Mouse (Mus musculus) embryonic fibroblast, embryonic 13.5 days (primary cell): ENCODE data around the gene Ifna5. TPM values are rescaled to one million over a fixed set of nuclear protein-coding genes. Genes with fewer than 3 reads are reported as not detected.
"Not testable (repeated sequence)": the region's sequence is repeated elsewhere in the genome, so short reads cannot be mapped to it uniquely, and the experiment has no call there.

Experiments
- H3K27ac ChIP-seq: 2 replicates; pipeline ENCODE4 v1.5.1; 2012; ENCODE audit warnings: low read length, control low read depth, inconsistent platforms; ENCODE audit not compliant: insufficient read depth
- H3K4me1 ChIP-seq: 2 replicates; pipeline ENCODE4 v1.6.1; 2011; ENCODE audit warnings: low read length; ENCODE audit not compliant: control insufficient read depth, insufficient read depth
- H3K4me3 ChIP-seq: 2 replicates; pipeline ENCODE4 v1.5.1; 2011; ENCODE audit warnings: mild to moderate bottlenecking, control low read depth, low read length; ENCODE audit not compliant: insufficient read depth
- CTCF ChIP-seq: IDR thresholded peaks from 2 replicates; pipeline ENCODE4 v1.5.1; 2011; ENCODE audit warnings: mild to moderate bottlenecking, control low read depth, low read length, moderate library complexity, borderline replicate concordance; ENCODE audit not compliant: insufficient read depth
- POLR2A ChIP-seq: IDR thresholded peaks from 2 replicates; pipeline ENCODE4 v1.6.1; 2011; ENCODE audit warnings: low read depth, mild to moderate bottlenecking, control low read depth, low read length, moderate library complexity
- polyA plus RNA-seq: library from polyadenylated mRNA; stranded (reverse); fragments of >200 nt; gene quantifications from 2 replicates; pipeline ENCODE4 v1.2.4, GENCODE M21; 2011; ENCODE audit warnings: low read depth; ENCODE audit not compliant: missing spikeins, insufficient read length

Gene Ifna5
- polyA plus RNA-seq = not detected in 2 replicates

GRCm38 (mm10) chr4:88835225-88835624, at the start of gene Ifna5:
Ifna5 (plus strand) TSS chr4:88835525.
- not testable (repeated sequence) for H3K27ac ChIP-seq, H3K4me3 ChIP-seq, H3K4me1 ChIP-seq

GRCm38 (mm10) chr4:88788402-88788801, 46.9 kb upstream of the Ifna5 start, which contains the start of gene Gm13277:
Gm13277 (plus strand) TSS chr4:88788632.
- not testable (repeated sequence) for H3K27ac ChIP-seq, H3K4me1 ChIP-seq, H3K4me3 ChIP-seq
- peak; percentile 43; the same call in 1 of the 2 replicates for TF ChIP-seq CTCF

- H3K4me3 ChIP-seq, H3K4me1 ChIP-seq, H3K27ac ChIP-seq: not testable (repeated sequence)
These were observed 44.1 kb upstream of the Ifna5 start, which contains the start of gene Gm13278 for GRCm38 (mm10) chr4:88791250-88791649. Gm13278 (plus strand) TSS chr4:88791550.

GRCm38 (mm10) chr4:88793936-88794675, 41.2 kb upstream of the Ifna5 start, which contains the start of gene Gm13275:
Gm13275 (plus strand) TSS chr4:88794487.
- H3K4me3 ChIP-seq, H3K27ac ChIP-seq, H3K4me1 ChIP-seq: not testable (repeated sequence)

GRCm38 (mm10) chr4:88797097-88797496, 38.2 kb upstream of the Ifna5 start, which contains the start of gene Gm13279:
Gm13279 (plus strand) TSS chr4:88797397.
- H3K4me3 ChIP-seq, H3K4me1 ChIP-seq, H3K27ac ChIP-seq: not testable (repeated sequence)

GRCm38 (mm10) chr4:88799365-88799764, 36.0 kb upstream of the Ifna5 start, which contains the start of gene Gm13285:
Gm13285 (plus strand) TSS chr4:88799665.
- not testable (repeated sequence) for H3K27ac ChIP-seq, H3K4me1 ChIP-seq, H3K4me3 ChIP-seq

- H3K4me1 ChIP-seq, H3K4me3 ChIP-seq, H3K27ac ChIP-seq: not testable (repeated sequence)
These were observed 32.4 kb upstream of the Ifna5 start, which contains the start of gene Gm13287 for GRCm38 (mm10) chr4:88802954-88803353. Gm13287 (plus strand) TSS chr4:88803254.

- not testable (repeated sequence) for H3K4me1 ChIP-seq, H3K4me3 ChIP-seq, H3K27ac ChIP-seq
These were observed 30.1 kb upstream of the Ifna5 start, which contains the start of gene Gm13288 for GRCm38 (mm10) chr4:88805231-88805630. Gm13288 (plus strand) TSS chr4:88805531.

GRCm38 (mm10) chr4:88805761-88806160, 29.6 kb upstream of the Ifna5 start:
- not testable (repeated sequence) for H3K4me1 ChIP-seq, H3K4me3 ChIP-seq, H3K27ac ChIP-seq

GRCm38 (mm10) chr4:88815928-88816327, 19.4 kb upstream of the Ifna5 start, which contains the start of gene Ifna7:
Ifna7 (plus strand) TSS chr4:88816228.
- no peak within 1 kb of the TSS for H3K4me3 ChIP-seq
- H3K27ac ChIP-seq = no peak within 1 kb of the TSS
- no peak for TF ChIP-seq POLR2A
- TF ChIP-seq CTCF = no peak
- H3K4me1 ChIP-seq = no peaks in the 10 kb centered on the region

- Histone ChIP-seq H3K4me3 (no peak within 1 kb of the TSS), H3K4me1 (no peaks in the 10 kb centered on the region), H3K27ac (no peak within 1 kb of the TSS)
- no peak for TF ChIP-seq CTCF
- TF ChIP-seq POLR2A = no peak
These were observed 15.7 kb upstream of the Ifna5 start, which contains the start of gene Ifna11 for GRCm38 (mm10) chr4:88819659-88820058. Ifna11 (plus strand) TSS chr4:88819959.
